Mouse (Mus musculus) embryonic fibroblast, embryonic 13.5 days (primary cell): ENCODE measurements around the gene Spata31d1d.

Experiments
- CTCF ChIP-seq: IDR thresholded peaks from 2 replicates; pipeline ENCODE4 v1.5.1; 2011; ENCODE audit warnings: mild to moderate bottlenecking, control low read depth, low read length, moderate library complexity, borderline replicate concordance; ENCODE audit not compliant: insufficient read depth
- POLR2A ChIP-seq: IDR thresholded peaks from 2 replicates; pipeline ENCODE4 v1.6.1; 2011; ENCODE audit warnings: low read depth, mild to moderate bottlenecking, control low read depth, low read length, moderate library complexity

DNA sequence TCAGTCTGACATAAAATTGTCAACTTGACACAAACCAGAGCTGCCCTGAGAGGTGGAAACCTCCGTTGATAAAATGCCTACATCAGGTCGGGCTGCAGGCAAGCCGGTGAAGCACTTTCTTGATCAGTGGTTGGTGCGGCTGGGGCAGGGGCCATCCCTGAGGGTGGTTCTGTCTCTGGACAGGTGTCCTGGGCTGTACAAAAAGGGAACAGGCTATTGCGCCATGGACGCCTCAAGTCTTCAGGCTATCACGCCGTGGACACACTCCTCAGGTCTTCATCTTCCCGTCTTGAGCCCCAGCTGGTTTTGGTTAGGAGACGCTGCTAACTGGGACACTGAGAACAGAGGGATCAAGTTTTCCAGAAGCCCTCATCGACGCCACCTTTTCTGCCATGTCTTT is 18.8 kb upstream of the Spata31d1d start:
- TF ChIP-seq CTCF (no peak), POLR2A (no peak)
